Mouse (Mus musculus): ENCODE data around the gene Mrvi1. TPM values are rescaled to one million over a fixed set of nuclear protein-coding genes. Genes with fewer than 3 reads are reported as not detected.

The Mrvi1 gene
- 1.0 and 1.3 TPM in 2 replicates for polyA plus RNA-seq (2015; fragmentation: Nextera tagmentation; extraction: Ambion mirVana)

DNA sequence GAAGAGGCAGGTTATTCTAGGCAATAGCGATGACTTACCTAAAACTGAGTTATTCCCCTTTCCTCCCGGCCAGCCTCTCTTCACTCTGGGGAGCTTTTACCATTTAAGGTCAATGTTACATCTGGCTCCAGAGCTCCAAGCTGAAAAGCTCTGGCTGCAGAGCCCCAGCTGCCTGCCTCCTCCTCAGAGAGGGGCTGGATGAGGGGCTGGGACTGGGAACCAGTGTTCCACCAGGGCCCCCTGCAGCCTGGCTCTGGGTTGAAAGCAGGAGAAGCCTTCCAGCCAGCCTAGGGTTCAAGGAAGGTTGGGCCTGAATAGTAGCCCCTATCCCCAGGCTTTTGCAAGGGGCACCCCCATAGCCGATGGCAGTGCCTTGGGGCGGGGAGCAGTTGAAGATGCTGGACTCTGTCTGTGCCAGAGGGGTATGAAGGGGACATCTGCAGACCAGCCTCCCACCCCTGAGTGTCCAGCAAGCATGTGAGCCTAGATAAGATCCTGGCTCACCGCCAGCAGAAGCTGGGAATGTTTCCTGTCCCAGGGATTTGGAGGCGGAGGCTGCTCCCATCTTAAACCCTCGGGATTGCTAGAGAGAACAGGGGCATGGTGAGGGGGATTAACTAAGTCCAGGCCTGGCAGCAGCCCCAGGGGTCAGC lies at the start of gene Mrvi1:
TSS of gene Mrvi1 (minus strand) at position 409 of the 653 bp plus-strand sequence.
- Histone ChIP-seq H3K27me3 (replicated peaks; ENCODE audit: control insufficient read depth, insufficient read depth, low read length) (no peaks in the 10 kb centered on the region), H3K36me3 (ENCODE audit: control insufficient read depth, insufficient read depth, low read length) (no peaks in the 10 kb centered on the region), H3K27ac (ENCODE audit: low read depth, low read length) (peak within 1 kb of the TSS; percentile 40; the same call in 1 of the 2 replicates), H3K9ac (ENCODE audit: low read depth, low read length) (no peak within 1 kb of the TSS), H3K4me3 (ENCODE audit: low read length) (no peak within 1 kb of the TSS), H3K4me2 (ENCODE audit: low read length) (no peak within 1 kb of the TSS), H3K4me1 (ENCODE audit: control insufficient read depth, insufficient read depth, low read depth, low read length) (peaks cover 4% of the 10 kb centered on the region; the same call in 1 of the 2 replicates), H3K9me3 (ENCODE audit: control insufficient read depth, low read length) (no peaks in the 10 kb centered on the region)
- 58% methylated on average over 7 of the region's 7 CpGs for WGBS
- ATAC-seq: no peak

DNA sequence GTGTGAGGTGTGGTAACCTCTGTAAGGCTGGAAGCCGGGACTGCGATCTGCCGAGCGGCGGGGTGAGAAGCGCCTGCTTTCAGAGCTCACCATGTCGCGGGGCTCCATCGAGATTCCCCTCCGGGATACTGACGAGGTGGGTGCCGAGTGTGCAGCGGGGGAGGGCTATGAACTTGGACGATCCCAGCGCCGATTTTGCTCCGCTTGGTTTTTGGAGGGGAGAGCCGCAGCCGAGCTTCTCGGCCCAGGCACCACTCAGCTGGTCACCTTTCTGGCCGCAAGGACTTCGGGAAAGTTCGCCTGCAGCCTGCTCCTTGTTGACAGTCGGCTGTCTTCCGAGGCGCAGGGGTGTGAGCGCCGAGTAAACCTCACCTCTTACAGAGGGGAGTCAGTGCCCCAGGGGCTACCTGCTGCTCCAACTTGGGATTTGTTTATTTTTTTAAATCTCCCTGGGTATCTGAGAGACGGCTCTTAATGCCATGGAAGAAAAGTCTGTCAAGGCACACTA lies 46.8 kb upstream of the Mrvi1 start:
- Histone ChIP-seq H3K4me3 (ENCODE audit: low read length) (peak overlapping the region; percentile 94), H3K9me3 (ENCODE audit: control insufficient read depth, low read length) (no peaks in the 10 kb centered on the region), H3K4me2 (ENCODE audit: low read length) (peak overlapping the region; percentile 79), H3K9ac (ENCODE audit: low read depth, low read length) (peak overlapping the region; percentile 82), H3K36me3 (ENCODE audit: control insufficient read depth, insufficient read depth, low read length) (peaks cover 5% of the 10 kb centered on the region), H3K4me1 (ENCODE audit: control insufficient read depth, insufficient read depth, low read depth, low read length) (peaks cover 12% of the 10 kb centered on the region), H3K27ac (ENCODE audit: low read depth, low read length) (peak overlapping the region; percentile 99), H3K27me3 (replicated peaks; ENCODE audit: control insufficient read depth, insufficient read depth, low read length) (no peaks in the 10 kb centered on the region)
- no peak; the same call in none of the 2 replicates for ATAC-seq
- 0% methylated on average over 29 of the region's 29 CpGs for WGBS

DNA sequence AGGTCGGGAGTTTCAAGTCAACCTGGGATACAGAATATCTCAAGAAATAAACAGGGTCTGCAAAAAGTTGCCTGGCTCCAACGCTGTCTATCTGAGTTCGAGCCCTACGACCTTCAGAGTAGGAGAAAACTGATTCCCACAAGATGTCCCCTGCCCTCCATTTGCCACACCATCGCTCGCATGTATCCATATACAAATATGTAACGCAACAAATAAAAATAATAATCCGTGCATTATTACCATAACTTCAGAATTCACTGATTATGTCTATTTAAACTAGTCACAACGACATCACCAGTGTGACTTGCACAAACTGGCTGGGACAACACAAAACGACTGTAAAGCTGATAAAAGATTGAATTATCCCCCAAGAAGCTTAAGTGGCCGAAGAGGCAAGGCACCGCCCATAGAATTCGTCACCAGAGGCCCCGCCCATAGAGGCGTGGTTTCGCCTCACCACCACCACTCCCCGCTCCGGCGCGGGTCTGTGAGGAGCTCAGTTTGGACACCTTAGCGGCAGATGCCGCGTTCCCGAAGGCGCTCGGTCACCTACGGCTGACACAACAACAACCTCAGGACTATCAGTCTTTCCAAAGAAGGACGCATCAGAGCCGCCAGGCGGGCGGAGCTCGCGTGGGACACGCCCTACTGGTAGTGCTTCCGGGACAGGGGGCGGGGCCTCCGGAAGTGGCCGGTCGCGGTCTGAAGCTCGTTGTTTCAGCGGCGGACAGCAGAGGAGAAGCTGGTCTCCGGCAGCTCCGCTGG lies 46.2 kb upstream of the Mrvi1 start, which contains the start of gene Ctr9:
TSS of gene Ctr9 (plus strand) at position 671 of the 765 bp plus-strand sequence.
- Histone ChIP-seq H3K9ac (ENCODE audit: low read depth, low read length) (peak within 1 kb of the TSS; percentile 82), H3K4me2 (ENCODE audit: low read length) (peak within 1 kb of the TSS; percentile 79), H3K4me3 (ENCODE audit: low read length) (peak within 1 kb of the TSS; percentile 94), H3K36me3 (ENCODE audit: control insufficient read depth, insufficient read depth, low read length) (peaks cover 3% of the 10 kb centered on the region; the same call in 1 of the 2 replicates), H3K9me3 (ENCODE audit: control insufficient read depth, low read length) (no peaks in the 10 kb centered on the region), H3K27ac (ENCODE audit: low read depth, low read length) (peak within 1 kb of the TSS; percentile 99), H3K4me1 (ENCODE audit: control insufficient read depth, insufficient read depth, low read depth, low read length) (peaks cover 12% of the 10 kb centered on the region), H3K27me3 (replicated peaks; ENCODE audit: control insufficient read depth, insufficient read depth, low read length) (no peaks in the 10 kb centered on the region)
- WGBS: 6% methylated on average over 42 of the region's 45 CpGs
- ATAC-seq: peak; percentile 98

DNA sequence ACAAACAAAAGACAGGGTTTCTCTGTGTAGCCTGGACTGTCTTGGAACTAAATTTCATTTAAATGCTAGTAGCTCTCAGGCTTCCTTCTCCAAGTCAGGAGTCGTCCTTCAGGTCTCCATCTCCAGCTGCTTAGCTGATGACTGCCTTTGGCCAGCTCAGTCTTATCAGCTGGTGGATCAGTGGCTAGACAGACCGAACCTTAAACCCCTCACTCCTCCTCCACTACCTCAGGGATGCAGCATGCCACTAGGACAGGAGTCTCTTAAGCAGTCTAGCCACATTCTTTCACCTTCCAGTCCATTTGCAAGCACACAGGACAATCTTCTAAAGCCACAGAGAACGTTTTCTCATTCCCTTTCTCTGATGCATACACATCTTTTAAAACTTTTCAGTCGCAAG lies 42.7 kb upstream of the Mrvi1 start:
- no peak overlapping the region for H3K9ac ChIP-seq (ENCODE audit: low read depth, low read length)
- 76% methylated on average over 4 of the region's 4 CpGs for WGBS
- peaks cover 8% of the 10 kb centered on the region for H3K4me1 ChIP-seq (ENCODE audit: control insufficient read depth, insufficient read depth, low read depth, low read length)
- no peaks in the 10 kb centered on the region for H3K27me3 ChIP-seq (replicated peaks; ENCODE audit: control insufficient read depth, insufficient read depth, low read length)
- H3K27ac ChIP-seq (ENCODE audit: low read depth, low read length): no peak overlapping the region
- no peak for ATAC-seq
- no peak overlapping the region for H3K4me3 ChIP-seq (ENCODE audit: low read length)
- H3K4me2 ChIP-seq (ENCODE audit: low read length): no peak overlapping the region
- H3K36me3 ChIP-seq (ENCODE audit: control insufficient read depth, insufficient read depth, low read length): no peaks in the 10 kb centered on the region
- H3K9me3 ChIP-seq (ENCODE audit: control insufficient read depth, low read length): no peaks in the 10 kb centered on the region

DNA sequence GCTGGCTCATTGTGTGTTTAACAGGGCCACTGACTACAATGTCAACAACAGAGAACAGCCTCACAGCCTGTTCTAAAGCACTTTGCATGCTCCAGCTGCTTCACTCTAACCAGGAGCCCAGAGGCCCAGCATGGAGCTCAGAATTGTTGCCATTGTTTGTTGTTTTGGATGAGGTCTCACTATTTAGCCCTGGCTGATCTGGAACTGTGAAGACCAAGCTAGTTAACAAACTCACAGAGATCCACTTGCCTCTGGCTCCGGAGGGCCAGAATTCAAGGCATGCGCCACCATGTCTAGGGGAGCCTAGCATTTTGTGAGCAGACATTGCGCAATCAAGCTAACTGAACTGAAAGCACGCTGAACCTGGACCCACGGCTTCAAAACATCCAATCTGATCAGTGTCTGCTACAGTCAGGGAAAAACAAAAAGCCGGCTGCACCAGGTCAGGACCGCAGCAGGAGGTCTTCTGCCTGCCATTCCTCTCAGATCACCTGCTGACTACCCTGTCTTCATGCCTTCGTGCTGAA lies 41.9 kb upstream of the Mrvi1 start:
- ATAC-seq: no peak
- no peaks in the 10 kb centered on the region for H3K36me3 ChIP-seq (ENCODE audit: control insufficient read depth, insufficient read depth, low read length)
- H3K4me3 ChIP-seq (ENCODE audit: low read length): no peak overlapping the region
- 16% methylated on average over 8 of the region's 8 CpGs for WGBS
- H3K27ac ChIP-seq (ENCODE audit: low read depth, low read length): no peak overlapping the region
- no peaks in the 10 kb centered on the region for H3K27me3 ChIP-seq (replicated peaks; ENCODE audit: control insufficient read depth, insufficient read depth, low read length)
- no peak overlapping the region for H3K9ac ChIP-seq (ENCODE audit: low read depth, low read length)
- H3K4me1 ChIP-seq (ENCODE audit: control insufficient read depth, insufficient read depth, low read depth, low read length): peaks cover 2% of the 10 kb centered on the region; the same call in 1 of the 2 replicates
- no peak overlapping the region for H3K4me2 ChIP-seq (ENCODE audit: low read length)
- no peaks in the 10 kb centered on the region for H3K9me3 ChIP-seq (ENCODE audit: control insufficient read depth, low read length)

DNA sequence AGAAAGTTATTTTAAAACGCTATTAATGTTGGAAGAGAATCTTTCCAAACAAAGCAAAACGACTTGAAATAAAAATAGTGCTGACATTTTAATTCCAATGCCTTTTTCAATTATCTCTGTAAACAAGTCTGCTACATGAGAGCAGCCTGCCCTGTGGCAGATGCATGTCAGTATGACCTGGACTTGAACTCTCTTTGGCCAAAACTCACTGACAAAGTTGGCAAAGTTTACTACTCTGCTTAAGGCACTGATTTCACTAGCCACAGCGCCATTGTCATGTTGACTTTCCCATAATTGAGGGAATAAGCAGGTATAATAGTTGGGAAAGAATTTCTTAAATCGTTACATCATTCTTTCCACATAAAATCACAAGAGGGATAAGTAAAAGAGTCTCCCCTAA lies 38.6 kb upstream of the Mrvi1 start:
- Histone ChIP-seq H3K4me3 (ENCODE audit: low read length) (no peak overlapping the region), H3K4me2 (ENCODE audit: low read length) (no peak overlapping the region), H3K36me3 (ENCODE audit: control insufficient read depth, insufficient read depth, low read length) (no peaks in the 10 kb centered on the region), H3K4me1 (ENCODE audit: control insufficient read depth, insufficient read depth, low read depth, low read length) (no peaks in the 10 kb centered on the region), H3K9me3 (ENCODE audit: control insufficient read depth, low read length) (no peaks in the 10 kb centered on the region), H3K27me3 (replicated peaks; ENCODE audit: control insufficient read depth, insufficient read depth, low read length) (no peaks in the 10 kb centered on the region), H3K9ac (ENCODE audit: low read depth, low read length) (no peak overlapping the region), H3K27ac (ENCODE audit: low read depth, low read length) (no peak overlapping the region)
- 88% methylated on average over 4 of the region's 4 CpGs for WGBS
- ATAC-seq: no peak

DNA sequence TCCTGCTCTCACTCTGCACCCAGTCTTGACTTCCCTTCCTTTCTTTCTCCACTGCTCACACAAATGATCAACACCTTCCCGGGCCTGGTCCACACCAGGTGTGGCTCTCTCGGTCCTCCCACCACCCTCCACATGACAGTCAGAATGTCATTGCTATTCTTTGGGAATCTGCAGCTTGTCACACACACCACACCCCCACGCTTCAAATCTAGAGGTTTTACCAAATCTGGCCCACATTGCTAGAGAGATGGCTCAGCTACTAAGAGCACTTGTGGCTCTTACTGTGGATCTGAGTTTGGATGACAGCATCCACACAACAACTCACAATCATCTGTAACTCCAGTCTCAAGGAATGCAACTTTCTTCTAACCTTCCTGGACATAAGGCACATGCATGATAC lies 34.7 kb upstream of the Mrvi1 start:
- Histone ChIP-seq H3K9ac (ENCODE audit: low read depth, low read length) (no peak overlapping the region), H3K4me3 (ENCODE audit: low read length) (no peak overlapping the region), H3K36me3 (ENCODE audit: control insufficient read depth, insufficient read depth, low read length) (no peaks in the 10 kb centered on the region), H3K27ac (ENCODE audit: low read depth, low read length) (no peak overlapping the region), H3K27me3 (replicated peaks; ENCODE audit: control insufficient read depth, insufficient read depth, low read length) (no peaks in the 10 kb centered on the region), H3K9me3 (ENCODE audit: control insufficient read depth, low read length) (no peaks in the 10 kb centered on the region), H3K4me2 (ENCODE audit: low read length) (no peak overlapping the region), H3K4me1 (ENCODE audit: control insufficient read depth, insufficient read depth, low read depth, low read length) (no peaks in the 10 kb centered on the region)
- no peak for ATAC-seq
- 77% methylated on average over 3 of the region's 3 CpGs for WGBS

DNA sequence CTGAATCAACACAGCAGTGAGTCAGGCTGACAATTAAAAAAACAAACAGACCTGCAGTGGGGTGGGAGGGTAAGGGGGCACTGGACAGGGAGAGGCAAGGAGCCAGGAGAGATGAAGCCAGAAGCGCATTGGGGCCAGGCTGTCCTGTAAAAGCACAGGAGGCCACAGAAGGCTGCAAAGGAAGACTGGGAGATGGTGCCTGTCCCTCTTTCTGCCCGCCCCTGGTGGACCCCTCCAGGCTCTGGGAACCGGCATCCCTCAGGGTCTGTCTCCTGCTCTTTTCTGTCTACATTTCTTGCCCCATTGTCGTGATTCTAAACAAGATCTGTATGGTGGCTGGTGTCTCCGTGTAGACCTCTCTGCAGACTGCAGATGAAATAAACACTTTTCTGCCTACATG lies 33.5 kb upstream of the Mrvi1 start:
- no peak overlapping the region for H3K27ac ChIP-seq (ENCODE audit: low read depth, low read length)
- H3K4me2 ChIP-seq (ENCODE audit: low read length): no peak overlapping the region
- no peaks in the 10 kb centered on the region for H3K36me3 ChIP-seq (ENCODE audit: control insufficient read depth, insufficient read depth, low read length)
- no peaks in the 10 kb centered on the region for H3K9me3 ChIP-seq (ENCODE audit: control insufficient read depth, low read length)
- no peaks in the 10 kb centered on the region for H3K4me1 ChIP-seq (ENCODE audit: control insufficient read depth, insufficient read depth, low read depth, low read length)
- no peak overlapping the region for H3K4me3 ChIP-seq (ENCODE audit: low read length)
- H3K9ac ChIP-seq (ENCODE audit: low read depth, low read length): no peak overlapping the region
- 72% methylated on average over 5 of the region's 5 CpGs for WGBS
- no peaks in the 10 kb centered on the region for H3K27me3 ChIP-seq (replicated peaks; ENCODE audit: control insufficient read depth, insufficient read depth, low read length)
- no peak for ATAC-seq

DNA sequence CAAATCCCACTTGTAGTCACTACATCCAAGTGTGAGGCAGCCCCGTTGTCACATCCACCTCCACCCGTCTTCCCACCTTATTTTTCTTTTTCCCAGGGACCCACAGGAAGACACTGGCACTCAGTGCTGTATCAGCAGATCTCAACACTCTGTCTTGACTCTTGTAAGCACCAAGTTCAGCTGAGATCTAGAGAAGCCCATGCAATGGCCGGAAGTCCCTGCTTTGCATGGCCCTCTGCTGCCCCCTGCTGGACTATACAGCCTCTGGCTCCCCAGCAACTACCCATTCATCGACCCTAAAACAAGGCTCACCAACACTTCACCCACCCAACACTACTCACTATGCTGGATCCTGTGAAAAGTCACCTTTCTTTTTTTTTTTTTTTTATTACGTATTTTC lies 32.6 kb upstream of the Mrvi1 start:
- no peaks in the 10 kb centered on the region for H3K27me3 ChIP-seq (replicated peaks; ENCODE audit: control insufficient read depth, insufficient read depth, low read length)
- peak; percentile 91 for ATAC-seq
- H3K4me1 ChIP-seq (ENCODE audit: control insufficient read depth, insufficient read depth, low read depth, low read length): no peaks in the 10 kb centered on the region
- H3K9ac ChIP-seq (ENCODE audit: low read depth, low read length): no peak overlapping the region
- WGBS: 29% methylated on average over 5 of the region's 5 CpGs
- H3K27ac ChIP-seq (ENCODE audit: low read depth, low read length): no peak overlapping the region
- no peak overlapping the region for H3K4me2 ChIP-seq (ENCODE audit: low read length)
- no peaks in the 10 kb centered on the region for H3K9me3 ChIP-seq (ENCODE audit: control insufficient read depth, low read length)
- H3K4me3 ChIP-seq (ENCODE audit: low read length): no peak overlapping the region
- no peaks in the 10 kb centered on the region for H3K36me3 ChIP-seq (ENCODE audit: control insufficient read depth, insufficient read depth, low read length)

Measured in hindbrain, embryonic 16.5 days (tissue).